In genomic region chr8:122712411-122713156, GRCm38 (mm10) we compare ENCODE assay signal across 12 mouse cellular contexts. TPM values are rescaled to one million over a fixed set of nuclear protein-coding genes. Genes with fewer than 3 reads are reported as not detected.
DNase-seq lines count a peak whose midpoint lies in the region; ATAC-seq and TF ChIP-seq lines count a peak whose summit lies in the region.
"Had no signal": no experiment of that assay in that cellular context is flagged by ENCODE, and none has a peak within 500 bp of the region (broad histone marks: within the 10 kb centered on the region; RNA-seq: fewer than 3 reads in every experiment).

No protein-coding gene starts in this region.

- no peaks in the 10 kb centered on the region for H3K36me3 ChIP-seq in heart, adult 2 months (ENCODE audit: control insufficient read depth, insufficient read depth, low read length)
- no peaks in the 10 kb centered on the region for H3K36me3 ChIP-seq in liver, adult 2 months (ENCODE audit: control insufficient read depth, insufficient read depth, low read length)
- no peaks in the 10 kb centered on the region for H3K36me3 ChIP-seq in liver, embryonic 13.5 days
- H3K36me3 ChIP-seq: embryonic facial prominence, embryonic 10.5 days; forebrain, embryonic 15.5 days had no signal

- intact Hi-C loops in heart, adult 2 months (cut with DNase I), result loop anchor here (2.0 to 5.0 kb wide), 2 partner anchors 48 to 50 kb away; no protein-coding TSS in a partner anchor
- intact Hi-C loops in heart, postnatal 25 days (cut with DNase I), result loop anchor here (2.0 kb wide), 1 partner anchor 34 kb away; no protein-coding TSS in a partner anchor

- H3K79me2 ChIP-seq in heart, adult 2 months (replicated peaks; ENCODE audit: control insufficient read depth, insufficient read depth, low read length), result no peaks in the 10 kb centered on the region
- no peaks in the 10 kb centered on the region for H3K79me2 ChIP-seq in liver, adult 2 months (ENCODE audit: control insufficient read depth, insufficient read depth, low read length)

- no peak for TF ChIP-seq CTCF in heart, adult 2 months (IDR thresholded peaks at IDR 0.05)
- no peak for TF ChIP-seq CTCF in liver, adult 2 months (IDR thresholded peaks at IDR 0.05; ENCODE audit: low read depth, low read length)

- no peak for DNase-seq in heart, adult 2 months
- DNase-seq in heart, postnatal 25 days (ENCODE audit: low spot score), result no peak
- no peak for DNase-seq in liver, adult 2 months (ENCODE audit: extremely low read depth, low read depth, low spot score)
- DNase-seq in liver, result no peak
- no peak for DNase-seq in liver, embryonic 13.5 days
- peak; percentile 83 for DNase-seq in thymus, postnatal 25 days
- no peak for DNase-seq in frontal cortex, postnatal 25 days (ENCODE audit: low spot score in 2 of 2)
- DNase-seq in adrenal gland, adult 8-10 months, result no peak
- DNase-seq: cerebellum, adult 11-12 months; right cerebral cortex, adult 18-20 months had no signal

- H3K27ac ChIP-seq in heart, adult 2 months, result peak overlapping the region; percentile 84
- 0 out of 2 replicates have a peak overlapping the region, but pooled peaks have one; percentile 6 for H3K27ac ChIP-seq in liver, adult 2 months (replicated peaks; ENCODE audit: insufficient read depth, low read depth, low read length)
- peak overlapping the region; percentile 79 for H3K27ac ChIP-seq in liver, embryonic 13.5 days
- H3K27ac ChIP-seq: embryonic facial prominence, embryonic 10.5 days; forebrain, embryonic 15.5 days had no signal

- H3K4me1 ChIP-seq in heart, adult 2 months (ENCODE audit: control insufficient read depth, insufficient read depth, low read length), result peaks cover 12% of the 10 kb centered on the region
- H3K4me1 ChIP-seq in liver, adult 2 months (ENCODE audit: control insufficient read depth, insufficient read depth, low read length), result no peaks in the 10 kb centered on the region
- H3K4me1 ChIP-seq in liver, embryonic 13.5 days (replicated peaks), result peaks cover 67% of the 10 kb centered on the region

- no peak for TF ChIP-seq EP300 in heart, adult 2 months (IDR thresholded peaks at IDR 0.05; ENCODE audit: insufficient read depth, low read depth, low read length)

- peak overlapping the region; percentile 7; the same call in 1 of the 2 replicates for H3K9ac ChIP-seq in heart, adult 2 months (ENCODE audit: low read depth, low read length)
- no peak overlapping the region for H3K9ac ChIP-seq in liver, adult 2 months (ENCODE audit: low read depth, low read length)
- H3K9ac ChIP-seq in liver, embryonic 13.5 days, result peak overlapping the region; percentile 54
- H3K9ac ChIP-seq: forebrain, embryonic 15.5 days had no signal

- no peaks in the 10 kb centered on the region for H3K27me3 ChIP-seq in heart, adult 2 months (ENCODE audit: control insufficient read depth, insufficient read depth, low read length)
- no peaks in the 10 kb centered on the region for H3K27me3 ChIP-seq in liver, adult 2 months (ENCODE audit: control insufficient read depth, insufficient read depth, low read length)
- H3K27me3 ChIP-seq in liver, embryonic 13.5 days, result peaks cover 82% of the 10 kb centered on the region
- H3K27me3 ChIP-seq: forebrain, embryonic 15.5 days had no signal

- ATAC-seq in liver, embryonic 13.5 days (ENCODE audit: low read depth), result peak; percentile 3; the same call in 1 of the 2 replicates
- ATAC-seq: forebrain, embryonic 15.5 days had no signal

- 63% methylated on average over 12 of the region's 12 CpGs for WGBS in heart, adult 2 months
- 80% methylated on average over 12 of the region's 12 CpGs for WGBS in liver, adult 2 months
- 41% methylated on average over 12 of the region's 12 CpGs for WGBS in liver, embryonic 13.5 days (ENCODE audit: insufficient replicate concordance)

- H3K4me2 ChIP-seq in liver, embryonic 13.5 days, result peak overlapping the region; percentile 53
- H3K4me2 ChIP-seq: forebrain, embryonic 15.5 days had no signal

- no peak for TF ChIP-seq POLR2A in heart, adult 2 months (IDR thresholded peaks at IDR 0.05; ENCODE audit: insufficient read depth, low read depth, low read length)
- no peak for TF ChIP-seq POLR2A in liver, adult 2 months (IDR thresholded peaks at IDR 0.05; ENCODE audit: extremely low read depth, insufficient read depth, low read length)

- H3K4me3 ChIP-seq in heart, adult 2 months, result no peak overlapping the region
- H3K4me3 ChIP-seq in liver, adult 2 months (ENCODE audit: insufficient read depth, low read depth, low read length), result no peak overlapping the region
- H3K4me3 ChIP-seq in liver, embryonic 13.5 days (replicated peaks), result 0 out of 2 replicates have a peak overlapping the region, but pooled peaks have one; percentile 11
- H3K4me3 ChIP-seq: embryonic facial prominence, embryonic 10.5 days; forebrain, embryonic 15.5 days had no signal

- H3K9me3 ChIP-seq in liver, embryonic 13.5 days (replicated peaks), result no peaks in the 10 kb centered on the region
- H3K9me3 ChIP-seq: embryonic facial prominence, embryonic 10.5 days; forebrain, embryonic 15.5 days had no signal

RNA-seq across cellular contexts. Expression of gene Cbfa2t3, which starts 13.7 kb away (rescaled TPM):
- 10 to 100 TPM; 21.8 to 22.3 TPM for total RNA-seq in heart, adult 2 months (2021)
- 10.2 and 10.9 TPM in 2 replicates for polyA plus RNA-seq in heart, adult 2 months (2012; rRNA removed)
- 10 to 100 TPM; 18.5 to 25.3 TPM for total RNA-seq in heart, postnatal 25 days (2021)
- total RNA-seq in liver, adult 2 months (2014; rRNA removed), result 0.28 and 0.40 TPM in 2 replicates
- polyA plus RNA-seq in liver, adult 2 months (2012; rRNA removed), result 1.2 and 1.3 TPM in 2 replicates
- polyA plus RNA-seq in liver, embryonic 13.5 days (2015; fragmentation: Nextera tagmentation; extraction: Ambion mirVana), result 4.5 and 5.7 TPM in 2 replicates
- 10 to 100 TPM; 10.9 to 21.7 (median 15.3) TPM for total RNA-seq in adrenal gland, adult 8-10 months (2022)

Comparison
In these comparisons a context has a peak if more than half of its experiments do, and no peak if none do; other contexts are left out.
1. H3K27ac ChIP-seq: peak in every context shown above with its lines; median percentile 84 in heart, adult 2 months; 79 in liver, embryonic 13.5 days; 6 in liver, adult 2 months.